Mouse (Mus musculus) mature B cell (primary cell): ENCODE measurements around the gene Tshb.

Experiments
- in situ Hi-C: fragments of 300-500 bp; cut with MboI; formaldehyde crosslinking; loops from 2 replicates; pipeline ENCODE4 v1.14.3; 2019

Tshb gene

DNA sequence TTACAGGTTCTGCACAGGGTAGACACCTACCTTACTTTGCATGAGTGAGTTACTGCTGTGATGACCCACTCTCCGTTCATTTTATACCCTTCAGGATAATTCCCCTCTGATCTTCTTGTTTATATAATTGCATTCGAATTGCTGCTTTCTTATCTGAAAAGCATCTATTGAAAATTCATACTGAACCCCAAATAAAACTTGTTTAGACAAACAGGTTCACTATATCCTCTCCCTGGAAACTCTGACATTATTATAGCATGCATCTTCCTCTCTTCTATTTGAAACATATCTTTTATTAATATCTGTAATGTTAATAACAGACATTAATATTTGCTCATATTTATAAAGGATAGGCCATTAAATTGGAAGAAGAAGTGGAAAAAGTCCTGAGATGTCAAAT, at the start of gene Tshb:
Gene Tshb (minus strand): TSS at position 101 of the 400 bp plus-strand sequence.
- in situ Hi-C loops: no loop called here

DNA sequence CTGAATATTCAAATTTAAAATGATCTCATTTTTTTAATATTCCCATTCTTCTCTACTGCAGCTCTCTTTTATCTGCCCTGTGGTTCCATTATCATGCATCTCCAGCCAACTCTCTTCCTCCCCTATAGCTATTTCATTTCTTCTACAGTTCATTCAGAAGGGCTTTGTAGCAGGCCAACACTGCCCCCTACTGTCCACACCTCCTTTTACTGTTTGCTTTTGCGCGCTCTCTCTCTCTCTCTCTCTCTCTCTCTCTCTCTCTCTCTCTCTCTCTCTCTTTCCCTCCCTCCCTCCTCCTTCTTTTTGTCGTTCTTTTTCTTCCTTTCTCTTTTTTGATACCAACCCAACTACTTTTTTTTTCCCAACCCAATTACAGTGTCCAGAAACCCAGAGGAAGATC, 21.4 kb upstream of the Tshb start:
- in situ Hi-C loops: loop anchor here (5.0 kb wide), 1 partner anchor 87 kb away; no protein-coding TSS in a partner anchor

DNA sequence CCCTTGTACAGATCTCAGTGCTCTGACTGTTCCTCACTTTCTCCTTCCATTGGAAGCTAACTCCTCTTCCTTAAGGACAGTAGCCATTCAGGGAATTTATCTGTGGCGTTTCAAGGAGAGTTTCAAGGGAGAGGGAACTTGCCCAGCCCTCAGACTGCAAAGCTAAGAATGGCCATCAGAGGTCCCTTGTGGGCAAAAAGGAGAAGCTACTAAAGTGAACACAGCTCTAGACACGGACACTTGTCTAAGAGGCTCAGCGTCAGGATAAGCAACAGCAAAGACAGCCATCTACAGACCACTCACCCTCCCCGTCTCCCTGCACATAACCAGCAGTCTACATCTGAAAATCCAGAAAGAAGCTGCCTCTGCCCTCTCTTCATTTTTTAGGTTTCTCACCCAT, 4.9 kb upstream of the Tshb start:
- in situ Hi-C loops: no loop called here

DNA sequence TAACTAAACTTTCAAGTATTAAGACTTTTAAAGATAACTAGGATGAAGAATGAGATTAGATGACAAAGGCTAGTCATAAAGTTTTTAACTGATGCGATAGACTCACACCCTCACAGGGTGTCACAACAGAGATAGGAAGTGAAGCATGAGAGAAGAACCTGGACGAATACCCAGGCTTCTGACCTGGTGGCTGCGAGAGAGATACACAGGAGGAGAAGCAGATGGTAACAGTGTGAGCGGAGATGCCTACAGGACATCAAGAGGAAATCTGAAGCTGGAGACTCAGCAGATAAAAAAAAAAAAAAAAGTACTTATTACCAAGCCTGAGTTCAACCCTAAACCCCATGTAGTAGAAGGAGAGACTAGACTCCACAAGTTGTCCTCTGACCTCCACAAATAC, 9.5 kb downstream of the Tshb start:
- in situ Hi-C loops: no loop called here

DNA sequence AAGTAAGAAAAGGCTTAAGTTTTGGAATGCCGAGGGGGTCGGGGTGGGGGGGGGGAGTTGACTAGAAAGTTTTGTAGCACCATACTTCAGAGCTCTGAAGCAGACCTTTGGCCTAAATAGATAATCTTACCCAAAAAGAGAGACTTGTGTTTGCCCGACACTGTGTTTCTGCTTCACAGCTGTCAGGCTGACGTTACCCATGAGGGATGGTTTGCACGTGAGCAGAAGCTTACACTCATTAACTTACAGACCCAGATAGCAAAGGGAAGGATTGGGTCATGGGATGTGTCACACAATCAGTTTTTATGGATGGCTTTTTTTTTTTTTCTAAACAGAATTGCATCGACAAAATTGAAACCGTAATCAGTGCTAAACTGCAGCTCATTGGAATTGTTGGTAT, 17.7 kb downstream of the Tshb start:
- in situ Hi-C loops: no loop called here

DNA sequence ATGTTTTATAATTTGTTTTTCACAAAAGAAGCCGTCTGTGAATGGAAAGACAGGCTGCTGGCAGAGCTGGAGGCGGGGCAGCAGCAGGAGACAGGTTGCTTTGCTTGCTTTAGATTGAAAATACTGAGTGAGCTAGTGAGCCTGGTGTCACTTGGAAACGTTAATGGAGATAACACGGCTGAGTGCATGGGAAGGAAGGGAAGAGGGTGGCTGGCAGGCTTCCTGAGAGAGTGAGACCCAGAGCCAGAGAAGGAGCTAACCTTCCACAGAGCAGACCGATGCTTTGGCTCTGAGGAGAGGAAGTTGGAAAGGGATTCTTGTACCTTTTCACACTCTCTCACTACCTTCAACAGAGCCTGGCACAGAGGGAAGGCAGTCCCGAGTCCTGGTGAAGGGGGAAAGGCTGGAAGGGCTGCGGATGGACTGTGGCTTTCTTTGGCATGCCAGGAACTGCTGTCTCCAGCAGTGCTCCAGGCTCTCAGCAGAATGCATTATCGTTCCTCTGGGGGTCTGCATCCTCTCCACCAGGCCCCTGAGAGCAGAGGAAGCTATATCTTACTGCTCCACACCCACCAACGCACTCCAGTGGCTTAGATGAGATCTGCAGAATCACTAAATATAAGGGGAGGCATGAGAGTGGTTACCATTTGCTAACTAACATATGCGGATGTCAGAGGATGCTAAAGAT, 18.7 kb downstream of the Tshb start:
- in situ Hi-C loops: no loop called here

DNA sequence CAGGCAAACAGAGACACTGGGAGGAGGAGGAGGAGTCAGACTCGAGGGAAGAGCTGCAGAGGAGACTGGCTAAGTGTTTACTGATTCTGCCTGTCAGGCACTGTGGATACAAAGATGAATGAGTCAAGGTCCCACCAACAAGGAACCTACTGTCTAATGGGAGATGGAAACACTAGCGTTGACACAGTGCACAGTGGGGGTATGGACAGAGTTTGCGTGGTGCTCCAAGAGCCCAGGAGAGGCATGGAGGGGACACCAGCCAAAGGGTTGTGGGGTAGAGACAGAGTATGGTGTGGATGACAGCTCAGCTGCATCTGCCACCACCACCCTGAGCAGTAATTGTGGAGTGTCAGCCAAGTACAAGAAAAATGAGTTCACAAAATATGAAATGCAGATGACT, 20.1 kb downstream of the Tshb start:
- in situ Hi-C loops: no loop called here

DNA sequence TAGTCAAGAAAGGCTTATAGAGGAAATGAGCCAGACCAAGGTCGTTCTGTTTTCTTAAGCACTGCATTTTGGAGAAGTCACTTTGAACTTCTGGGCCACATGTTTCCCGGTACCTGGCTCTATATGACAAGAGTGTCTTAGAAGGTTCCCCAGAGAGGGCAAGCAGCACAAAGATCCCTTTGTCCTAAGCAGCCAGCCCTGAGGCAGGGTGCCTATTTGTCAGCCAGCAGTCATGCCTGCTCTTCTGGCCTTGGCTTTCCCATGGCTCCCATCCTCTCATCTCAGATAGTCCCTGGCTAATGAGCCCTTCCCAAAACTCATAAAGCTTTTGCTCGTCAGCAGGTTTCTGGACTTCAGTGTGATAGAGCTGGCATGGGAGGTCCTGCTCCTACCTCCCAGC, 22.3 kb downstream of the Tshb start:
- in situ Hi-C loops: no loop called here

DNA sequence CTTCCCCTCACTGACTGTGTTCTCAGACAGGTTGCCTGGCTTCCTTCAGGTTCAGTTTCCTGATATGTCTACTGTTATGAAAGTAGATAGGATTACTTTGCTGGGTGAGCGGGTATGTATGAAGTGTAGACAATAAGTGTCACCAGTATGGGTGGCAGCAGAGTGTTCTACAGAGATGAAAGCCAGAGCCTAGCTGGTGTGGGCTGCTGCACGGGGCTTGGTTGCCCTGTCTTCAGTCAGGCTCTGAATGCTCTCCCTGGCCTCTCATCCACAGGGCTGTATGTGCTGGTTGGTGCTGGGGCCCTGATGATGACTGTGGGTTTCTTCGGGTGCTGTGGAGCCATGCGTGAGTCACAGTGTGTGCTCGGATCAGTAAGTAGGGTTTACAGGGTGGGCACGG, 25.5 kb downstream of the Tshb start:
- in situ Hi-C loops: no loop called here

DNA sequence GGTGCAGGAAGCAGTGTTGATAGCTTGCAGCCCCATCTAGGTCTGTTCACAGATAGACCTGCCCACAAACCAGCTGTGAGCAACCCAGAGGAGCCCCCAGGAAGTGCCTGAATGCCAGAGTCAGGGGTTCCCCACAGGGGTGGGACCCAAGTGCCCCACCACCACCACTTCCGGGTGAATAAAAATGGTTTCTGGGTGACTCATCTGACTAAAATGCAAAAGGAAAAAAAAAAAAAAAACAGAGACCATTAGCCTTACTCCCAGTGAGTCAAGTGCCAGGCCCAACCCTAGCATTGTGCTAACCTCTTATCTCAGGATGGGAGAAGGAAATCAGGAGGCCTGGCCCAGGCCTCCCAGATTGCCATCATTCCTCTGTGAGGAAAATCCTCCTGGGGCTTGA, 26.7 kb downstream of the Tshb start:
- in situ Hi-C loops: no loop called here

DNA sequence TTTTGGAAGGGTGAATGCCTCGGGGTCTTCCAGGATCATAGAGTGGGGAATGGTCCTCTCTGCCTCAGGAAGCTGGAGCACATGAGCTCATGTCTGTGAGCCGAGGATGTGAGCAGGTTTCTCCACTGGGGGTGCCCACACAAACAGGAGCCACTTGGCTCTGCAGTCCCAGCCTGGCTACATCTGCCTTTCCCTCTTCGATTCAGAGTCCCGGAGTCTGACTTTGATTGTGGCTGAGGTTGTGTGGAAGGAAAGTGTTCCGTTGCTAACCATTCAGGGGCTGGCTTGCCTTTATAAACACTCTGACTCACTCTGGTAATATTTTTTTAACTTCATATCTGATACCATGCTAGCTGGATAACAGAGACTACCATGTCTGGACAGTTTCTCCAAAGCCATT, 30.1 kb downstream of the Tshb start:
- in situ Hi-C loops: no loop called here

DNA sequence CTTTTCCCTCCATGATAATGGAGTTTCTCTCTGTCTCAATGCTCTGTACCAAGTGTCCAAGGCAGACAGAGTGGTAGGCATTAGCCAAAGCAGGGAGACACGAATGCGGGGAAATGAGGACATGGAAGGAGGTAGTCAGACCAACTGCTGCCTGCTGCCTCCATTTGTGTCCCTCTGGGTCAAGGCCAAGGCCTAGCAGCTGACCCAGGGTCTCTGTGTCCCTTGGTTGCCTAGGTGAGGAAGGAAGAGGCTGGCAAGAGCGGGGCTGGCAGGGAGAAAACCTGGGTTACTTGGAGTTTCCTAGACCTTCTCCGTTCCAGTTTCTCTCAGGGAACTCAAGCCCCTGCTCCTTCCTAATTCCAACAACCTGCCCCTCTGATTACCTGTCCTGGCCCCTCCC, 30.5 kb downstream of the Tshb start:
- in situ Hi-C loops: no loop called here

DNA sequence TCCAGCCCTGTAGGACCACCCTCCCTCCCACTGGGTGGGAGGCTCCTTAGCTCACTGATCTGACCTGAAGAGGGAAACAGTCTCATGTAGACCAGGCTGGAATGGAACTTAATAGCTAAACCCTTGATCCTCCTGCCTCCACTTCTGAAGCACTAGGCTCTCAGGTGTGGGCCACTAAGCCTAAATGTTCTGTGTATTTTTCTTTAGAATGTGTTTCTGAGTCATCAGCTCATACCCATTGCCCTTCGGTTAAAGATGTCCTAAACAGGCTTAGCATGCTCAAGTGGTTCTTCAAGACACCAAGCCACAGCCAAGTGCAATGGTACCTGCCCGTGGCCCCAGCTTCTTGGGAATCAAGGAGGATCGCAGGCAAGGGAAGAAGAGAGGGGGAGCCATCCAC, 31.0 kb downstream of the Tshb start:
- in situ Hi-C loops: no loop called here

DNA sequence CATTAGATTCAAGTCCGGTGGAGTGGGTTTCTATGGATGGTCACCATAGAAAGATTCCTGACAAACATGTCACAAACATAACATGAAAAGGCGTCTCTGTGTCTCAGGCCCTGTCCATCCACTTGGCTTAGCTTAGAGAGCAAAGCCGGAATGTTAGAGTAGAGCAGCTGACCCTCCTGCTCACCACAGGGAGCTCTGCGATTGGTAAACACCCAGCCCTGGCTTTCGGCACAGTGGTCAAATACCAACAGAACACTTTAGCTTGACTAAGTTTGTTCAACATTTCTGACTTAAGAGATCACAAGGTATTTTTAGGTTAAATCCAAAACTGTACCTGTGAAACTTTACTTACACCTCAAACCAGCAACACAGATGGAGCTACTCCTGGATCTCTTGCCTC, 31.4 kb downstream of the Tshb start:
- in situ Hi-C loops: no loop called here

DNA sequence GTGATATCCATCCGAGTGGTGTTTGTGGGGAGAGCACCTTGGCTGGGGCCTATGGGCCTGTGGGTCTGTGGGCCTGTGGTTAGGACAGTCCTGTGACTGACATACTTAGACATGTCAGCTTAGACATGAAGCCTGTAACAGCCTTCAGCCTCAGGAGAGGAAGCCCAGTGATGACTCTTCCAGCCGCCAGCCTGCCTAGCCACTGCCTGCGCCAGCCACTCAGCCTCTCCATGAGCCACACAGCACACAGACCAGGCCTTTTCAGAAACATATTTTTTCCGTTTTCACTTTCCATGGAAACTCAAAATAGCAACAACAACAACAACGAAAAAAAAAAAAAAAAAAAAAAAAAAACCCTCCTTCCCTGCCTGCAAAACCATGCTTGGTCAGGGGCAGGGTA, 33.8 kb downstream of the Tshb start:
- in situ Hi-C loops: no loop called here

DNA sequence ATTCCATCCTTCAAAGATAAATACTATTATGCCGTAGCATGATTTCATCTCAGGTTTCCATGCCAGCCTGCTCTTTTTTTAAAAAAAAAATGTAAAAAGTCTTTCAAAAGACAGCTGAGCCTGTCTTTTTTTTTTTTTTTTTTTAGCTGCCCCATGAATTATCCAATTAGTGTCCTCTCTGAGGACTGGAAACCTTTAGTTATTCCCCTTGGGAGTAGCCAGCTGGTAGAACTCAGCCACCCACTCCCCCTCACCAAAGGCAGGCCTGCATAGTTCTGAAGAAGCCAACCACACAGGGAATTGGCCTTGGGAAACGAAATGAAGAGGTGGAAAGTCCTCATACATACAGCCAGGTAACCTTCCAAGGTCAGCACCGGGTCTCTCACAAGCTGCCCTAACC, 34.5 kb downstream of the Tshb start:
- in situ Hi-C loops: no loop called here

DNA sequence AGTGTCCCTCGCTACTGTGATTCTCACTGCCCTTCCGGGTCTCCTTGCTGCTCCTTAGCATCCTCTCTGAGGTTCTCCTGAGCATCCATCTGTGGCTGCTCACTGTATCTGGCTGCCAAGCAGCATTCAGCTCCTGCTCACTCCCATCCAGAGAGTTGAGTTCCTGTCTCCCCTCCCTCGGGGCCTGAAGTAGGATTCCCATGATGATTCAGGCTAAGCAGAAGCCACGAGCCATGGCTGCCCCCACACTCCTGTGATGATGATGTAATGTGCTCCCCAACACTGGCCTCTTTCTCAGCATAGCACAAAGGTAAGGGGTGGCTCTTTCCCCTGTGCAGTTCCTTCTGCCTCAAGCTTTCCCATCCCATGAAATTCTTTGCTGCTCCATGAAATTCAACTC, 36.3 kb downstream of the Tshb start:
- in situ Hi-C loops: no loop called here

DNA sequence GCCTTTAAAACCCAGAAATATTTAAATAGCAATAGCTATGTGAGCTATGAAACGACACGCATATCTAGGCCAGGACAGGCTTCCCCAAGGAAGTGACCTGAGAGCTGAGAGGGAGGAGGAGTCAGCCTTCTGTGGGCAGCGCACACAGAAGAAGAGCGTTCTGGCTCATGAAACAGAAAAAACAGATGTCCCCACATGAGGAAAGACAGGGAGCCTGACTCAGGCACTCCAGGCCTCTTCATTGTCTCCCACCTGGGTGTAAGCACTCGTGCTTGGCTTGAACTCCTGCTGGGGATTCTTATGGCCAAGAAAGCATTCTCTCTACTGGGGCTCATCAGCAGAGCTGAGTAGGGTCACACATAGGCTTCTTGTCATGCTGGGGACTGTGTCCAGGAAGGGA, 37.9 kb downstream of the Tshb start:
- in situ Hi-C loops: no loop called here

DNA sequence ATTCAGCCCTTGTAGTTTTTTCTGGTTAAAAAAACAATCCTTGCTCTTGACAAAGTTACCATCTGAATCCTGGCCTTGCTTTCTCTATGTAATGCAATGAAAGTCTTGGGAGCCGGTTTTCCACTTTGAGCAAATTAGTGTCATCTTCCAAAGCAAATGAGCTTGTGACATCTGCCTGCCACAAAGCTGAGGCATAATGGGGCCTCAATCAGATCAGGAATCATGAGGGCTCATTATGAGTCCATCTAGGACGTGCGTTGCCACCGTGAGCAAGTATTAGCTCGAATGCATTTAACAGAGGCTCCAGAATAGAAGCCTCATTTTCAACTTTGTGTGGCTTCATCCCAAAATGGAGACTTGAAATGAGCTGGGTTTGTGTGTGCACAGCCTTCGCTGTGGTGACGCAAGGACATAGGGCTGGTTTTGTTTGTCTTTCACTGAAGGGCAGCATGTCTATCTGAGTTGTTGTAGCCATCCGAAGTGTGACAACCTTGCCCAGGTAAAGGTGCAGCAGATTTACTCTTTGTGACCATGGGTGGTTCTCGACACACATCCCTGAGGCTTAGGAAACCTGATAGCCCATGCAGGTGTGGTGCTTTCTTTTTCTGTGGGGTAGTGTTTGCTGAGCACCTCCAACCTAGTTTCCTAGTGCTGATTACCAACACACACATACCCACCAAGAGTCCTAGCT, 38.6 kb downstream of the Tshb start:
- in situ Hi-C loops: no loop called here

DNA sequence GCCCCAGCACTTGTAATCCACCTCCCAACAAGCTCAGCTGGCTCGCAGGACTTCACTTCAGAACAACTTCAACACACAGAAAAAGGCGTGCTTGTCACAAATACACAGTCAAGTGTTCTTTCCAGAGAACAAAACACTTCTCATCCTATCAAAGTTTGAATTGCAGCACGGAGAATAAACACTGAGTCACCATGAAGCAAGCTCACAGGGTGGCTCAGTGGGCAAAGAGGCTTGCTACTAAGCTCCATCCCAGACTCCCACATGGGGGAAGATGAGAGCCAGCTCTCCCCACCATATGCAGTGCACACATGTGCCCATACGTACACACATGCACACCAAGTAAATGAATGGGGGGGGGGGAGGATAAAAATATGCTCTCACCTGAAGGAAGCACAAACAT, 39.3 kb downstream of the Tshb start:
- in situ Hi-C loops: no loop called here

DNA sequence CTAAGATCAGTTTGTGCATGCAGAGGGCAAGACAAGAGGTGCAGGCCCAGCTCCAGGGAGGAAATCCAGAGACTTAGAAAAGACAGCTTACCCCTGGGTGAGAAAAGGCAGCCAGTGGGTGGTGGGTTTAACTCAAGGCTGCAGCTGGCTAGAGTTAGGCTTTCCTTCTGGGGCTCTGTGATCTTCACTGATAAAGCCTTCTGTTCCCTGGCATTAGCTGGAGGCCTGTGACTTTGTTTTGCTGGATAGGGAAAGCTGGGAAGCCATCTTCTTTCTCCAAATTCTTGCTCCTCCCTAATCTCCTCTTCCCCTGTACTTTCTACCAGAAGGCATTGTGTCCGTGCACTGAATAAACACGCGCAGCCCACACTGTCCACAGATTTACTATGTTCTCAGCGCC, 39.8 kb downstream of the Tshb start:
- in situ Hi-C loops: no loop called here

DNA sequence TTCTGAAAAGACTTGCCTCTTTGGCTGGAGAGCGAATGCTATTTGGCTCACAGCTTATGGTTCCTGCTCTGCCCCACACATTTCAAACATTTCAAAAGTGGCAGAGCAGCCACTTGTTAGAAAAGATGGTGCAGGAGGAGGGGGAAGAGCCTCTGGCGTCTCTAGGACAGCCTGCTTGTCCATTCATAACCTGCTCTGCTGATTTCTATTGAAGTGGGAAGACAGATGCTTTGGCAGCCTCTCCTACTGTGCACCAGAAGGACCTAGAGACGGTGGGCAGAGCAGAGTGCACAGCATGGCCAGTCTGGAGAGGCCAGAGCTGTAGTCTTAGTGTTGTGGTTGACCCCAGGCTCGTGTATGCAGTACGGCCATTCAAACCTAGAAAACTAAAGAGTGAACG, 43.6 kb downstream of the Tshb start:
- in situ Hi-C loops: loop anchor here (10.0 kb wide), 1 partner anchor 256 kb away; the partner anchor contains the start of gene Sike1

DNA sequence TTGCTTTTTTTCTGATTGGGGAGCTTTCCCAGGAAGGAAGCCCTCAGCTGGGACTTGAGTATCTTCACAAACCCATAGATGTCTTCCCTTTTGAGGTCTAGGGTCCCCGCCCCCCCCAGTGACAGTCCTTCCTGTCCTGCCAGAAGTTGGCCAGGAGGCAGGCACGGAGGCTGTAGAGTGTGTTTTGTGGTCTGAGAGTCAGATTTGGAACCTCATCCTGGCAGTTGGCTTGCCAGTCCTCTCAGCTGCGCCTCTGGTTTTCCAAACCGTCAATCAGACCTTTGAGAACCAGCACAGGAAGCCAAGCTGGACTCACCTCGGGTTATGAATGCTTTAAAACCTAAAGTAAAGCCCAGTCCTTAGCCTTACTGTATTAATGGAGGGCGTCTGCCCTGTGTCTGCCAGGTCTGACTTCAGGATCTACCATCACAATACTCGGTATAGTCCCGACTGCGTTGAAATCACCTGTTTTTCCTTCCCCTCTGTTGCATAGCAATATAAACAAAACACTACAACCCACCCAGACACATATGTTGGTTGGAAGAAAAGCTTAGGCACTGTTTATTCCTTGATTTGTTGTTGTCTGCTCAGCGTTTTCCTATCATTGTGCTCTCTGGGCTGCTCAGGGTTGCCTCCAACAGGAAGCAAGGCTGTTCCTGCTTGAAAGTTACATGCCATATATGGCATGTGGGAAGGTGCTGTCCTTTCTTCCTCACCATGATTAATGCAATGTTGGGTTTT, 44.2 kb downstream of the Tshb start:
- in situ Hi-C loops: loop anchor here (10.0 kb wide), 1 partner anchor 256 kb away; the partner anchor contains the start of gene Sike1
